Mouse (Mus musculus) kidney, embryonic 14.5 days (tissue): ENCODE measurements around the gene Uimc1. TPM values are rescaled to one million over a fixed set of nuclear protein-coding genes. Genes with fewer than 3 reads are reported as not detected.

ENCODE experiments used
- polyA plus RNA-seq: library from polyadenylated mRNA; unstranded; fragments of >200 nt; fragmentation: Nextera tagmentation; extraction: Ambion mirVana; gene quantifications from 2 replicates; pipeline ENCODE4 v1.2.1, GENCODE M21; 2014

Gene Uimc1
- polyA plus RNA-seq, 1 experiment from 2014 or later = 29.6 TPM

Other genes with a start within 250 kb of the Uimc1 start
- gene Unc5a, start 150.9 kb downstream of the Uimc1 start, polyA plus RNA-seq = 2.1 and 2.5 TPM in 2 replicates
- gene Hk3, start 78.9 kb downstream of the Uimc1 start, polyA plus RNA-seq = 0.53 and 0.83 TPM in 2 replicates
- 13.8 and 25.4 TPM in 2 replicates for gene Zfp346, start 5.0 kb upstream of the Uimc1 start, polyA plus RNA-seq
- gene Gm17617, start 33.2 kb upstream of the Uimc1 start, polyA plus RNA-seq = not detected in 2 replicates
- gene Fgfr4, start 52.3 kb upstream of the Uimc1 start, polyA plus RNA-seq = 9.9 and 14.9 TPM in 2 replicates
- 71.2 and 93.6 TPM in 2 replicates for gene Nsd1, start 109.5 kb upstream of the Uimc1 start, polyA plus RNA-seq
- 482 and 508 TPM in 2 replicates for gene Prelid1, start 220.2 kb upstream of the Uimc1 start, polyA plus RNA-seq
- gene Rab24, start 221.6 kb upstream of the Uimc1 start, polyA plus RNA-seq = 80.1 and 92.5 TPM in 2 replicates
- 25.7 and 31.2 TPM in 2 replicates for gene Mxd3, start 229.5 kb upstream of the Uimc1 start, polyA plus RNA-seq